Mouse (Mus musculus) ES-E14 (cell line): Measurements from ENCODE around the gene Slc17a7. TPM values are rescaled to one million over a fixed set of nuclear protein-coding genes. Genes with fewer than 3 reads are reported as not detected.
A peak's percentile ranks its signal among the peaks of the same experiment; 100 is the strongest.

Experiments used
- DNase-seq: peaks from one replicate; pipeline ENCODE4 v3.0.0-alpha.2; 2013; ENCODE audit warnings: low read depth, low spot score
- H3K27ac ChIP-seq: 2 replicates; pipeline ENCODE4 v1.5.1; 2012; ENCODE audit warnings: low read depth, mild to moderate bottlenecking, low read length, moderate library complexity, mixed read lengths; ENCODE audit not compliant: poor library complexity, insufficient read depth, severe bottlenecking
- H3K36me3 ChIP-seq: 2 replicates; pipeline ENCODE4 v1.6.1; 2012; ENCODE audit warnings: mild to moderate bottlenecking, low read length, moderate library complexity, mixed read lengths; ENCODE audit not compliant: control insufficient read depth, poor library complexity, insufficient read depth, severe bottlenecking
- H3K4me1 ChIP-seq, 2 experiments: fragments of 150-350 bp in 1 of 2; sonication (generic) in 1 of 2; 2 replicates each; pipeline ENCODE4 v1.6.1; 2012; ENCODE audit warnings: low read length in 2 of 2, mild to moderate bottlenecking in 1 of 2, mixed read lengths in 1 of 2; ENCODE audit not compliant: control insufficient read depth in 2 of 2, insufficient read depth in 2 of 2, poor library complexity in 1 of 2
- H3K4me3 ChIP-seq, 2 experiments: fragments of 150-350 bp in 1 of 2; sonication (generic) in 1 of 2; 2 replicates each; pipeline ENCODE4 v1.5.1; 2012; ENCODE audit warnings: low read length in 2 of 2, low read depth in 1 of 2, mild to moderate bottlenecking in 1 of 2, mixed read lengths in 1 of 2; ENCODE audit not compliant: insufficient read depth in 1 of 2, poor library complexity in 1 of 2, severe bottlenecking in 1 of 2
- H3K9ac ChIP-seq: 2 replicates; pipeline ENCODE4 v1.6.1; 2012; ENCODE audit warnings: low read depth, mild to moderate bottlenecking, low read length, mixed read lengths; ENCODE audit not compliant: poor library complexity, insufficient read depth, severe bottlenecking
- H3K9me3 ChIP-seq: fragments of 150-350 bp; sonication (generic); 2 replicates; pipeline ENCODE4 v1.6.1; 2012; ENCODE audit warnings: low read depth, mild to moderate bottlenecking, low read length; ENCODE audit not compliant: control insufficient read depth, insufficient read depth
- CHD2 ChIP-seq: IDR thresholded peaks from 2 replicates; pipeline ENCODE4 v1.6.1; 2014; ENCODE audit warnings: mild to moderate bottlenecking, low read depth, low read length, inconsistent platforms
- HCFC1 ChIP-seq: IDR thresholded peaks from 2 replicates; pipeline ENCODE4 v1.6.1; 2012; ENCODE audit warnings: low read length, inconsistent platforms, borderline replicate concordance; ENCODE audit not compliant: insufficient read depth
- MAFK ChIP-seq: IDR thresholded peaks from 2 replicates; pipeline ENCODE4 v1.6.1; 2014; ENCODE audit warnings: mild to moderate bottlenecking, low read depth, low read length, inconsistent platforms; ENCODE audit not compliant: insufficient read depth
- ZC3H11A ChIP-seq: IDR thresholded peaks from 2 replicates; pipeline ENCODE4 v1.6.1; 2012; ENCODE audit warnings: low read depth, mild to moderate bottlenecking, inconsistent platforms, low read length, borderline replicate concordance
- ZNF384 ChIP-seq: IDR thresholded peaks from 2 replicates; pipeline ENCODE4 v1.6.1; 2012; ENCODE audit warnings: low read depth, low read length, inconsistent platforms
- in situ Hi-C, 2 experiments: fragments of 600-800 bp; cut with MboI; formaldehyde crosslinking; loops; one replicate each; pipeline ENCODE4 v1.15.1; 2025; ENCODE audit warnings: low sequenced_read_pairs in 2 of 2, inconsistent platforms in 1 of 2; ENCODE audit not compliant: unreplicated experiment in 2 of 2
- total RNA-seq: library from RNA; depleted of rRNA; stranded (reverse); fragments of 300-350 nt; gene quantifications from 2 replicates; pipeline ENCODE4 v1.2.3, GENCODE M21; 2012

The Slc17a7 gene
- total RNA-seq, 1 experiment = 3.4 TPM

- no peak for TF ChIP-seq MAFK
- no peak for TF ChIP-seq CHD2
- no peak for TF ChIP-seq HCFC1
- TF ChIP-seq ZC3H11A = no peak
- TF ChIP-seq ZNF384 = no peak
- DNase-seq = peak; percentile 90
- Histone ChIP-seq H3K4me3 (peak overlapping the region; percentile 64 to 76), H3K27ac (no peak overlapping the region), H3K4me1 (peaks cover 0 to 10% of the 10 kb centered on the region in 2 experiments; a peak in 2 of 4 replicates), H3K9me3 (no peaks in the 10 kb centered on the region), H3K36me3 (no peaks in the 10 kb centered on the region), H3K9ac (peak overlapping the region; percentile 61)
- in situ Hi-C loops = no loop called here
These were observed 18.5 kb downstream of the Slc17a7 start for GRCm38 (mm10) chr7:45182199-45182601.

- H3K4me3 ChIP-seq = peak overlapping the region; percentile 47 to 68
- H3K27ac ChIP-seq = no peak overlapping the region
- peak overlapping the region; percentile 61 for H3K9ac ChIP-seq
- no peak for DNase-seq
- H3K9me3 ChIP-seq = no peaks in the 10 kb centered on the region
- in situ Hi-C loops = no loop called here
- no peaks in the 10 kb centered on the region for H3K36me3 ChIP-seq
- peaks cover 0 to 8% of the 10 kb centered on the region in 2 experiments; a peak in 2 of 4 replicates for H3K4me1 ChIP-seq
- TF ChIP-seq HCFC1 (no peak), MAFK (no peak), ZC3H11A (no peak), CHD2 (no peak), ZNF384 (no peak)
These were observed 18.9 kb downstream of the Slc17a7 start for GRCm38 (mm10) chr7:45182606-45183005.

- in situ Hi-C loops = no loop called here
- Histone ChIP-seq H3K9me3 (no peaks in the 10 kb centered on the region), H3K4me3 (no peak overlapping the region), H3K9ac (no peak overlapping the region), H3K36me3 (no peaks in the 10 kb centered on the region), H3K4me1 (peaks cover 0 to 11% of the 10 kb centered on the region in 2 experiments; a peak in 3 of 4 replicates), H3K27ac (no peak overlapping the region)
- DNase-seq = no peak
- TF ChIP-seq CHD2 (no peak), ZNF384 (no peak)
These were observed 19.9 kb downstream of the Slc17a7 start for GRCm38 (mm10) chr7:45183672-45184071.

GRCm38 (mm10) chr7:45185921-45186320 is 22.2 kb downstream of the Slc17a7 start:
- Histone ChIP-seq H3K9me3 (no peaks in the 10 kb centered on the region), H3K9ac (no peak overlapping the region), H3K27ac (no peak overlapping the region), H3K36me3 (no peaks in the 10 kb centered on the region), H3K4me3 (no peak overlapping the region), H3K4me1 (peaks cover 0 to 16% of the 10 kb centered on the region in 2 experiments; a peak in 3 of 4 replicates)
- DNase-seq = no peak
- no peak for TF ChIP-seq ZNF384
- no peak for TF ChIP-seq HCFC1
- no peak for TF ChIP-seq ZC3H11A
- no peak for TF ChIP-seq CHD2
- TF ChIP-seq MAFK = no peak
- in situ Hi-C loops = no loop called here

GRCm38 (mm10) chr7:45189600-45189999 is 25.9 kb downstream of the Slc17a7 start:
- Histone ChIP-seq H3K9me3 (no peaks in the 10 kb centered on the region), H3K9ac (peak overlapping the region; percentile 30; the same call in 1 of the 2 replicates), H3K27ac (no peak overlapping the region; the same call in 1 of the 2 replicates), H3K36me3 (no peaks in the 10 kb centered on the region), H3K4me1 (peaks cover 0 to 26% of the 10 kb centered on the region in 2 experiments; a peak in 2 of 4 replicates), H3K4me3 (peak overlapping the region in 1 of 2 experiments; percentile 41; a peak in 2 of 4 replicates)
- no peak for DNase-seq
- in situ Hi-C loops = no loop called here
- TF ChIP-seq ZNF384 (no peak), ZC3H11A (no peak), HCFC1 (no peak), MAFK (no peak), CHD2 (no peak)
